Mouse (Mus musculus): ENCODE results near the gene Znhit1. TPM values are rescaled to one million over a fixed set of nuclear protein-coding genes. Genes with fewer than 3 reads are reported as not detected.
"Not testable (repeated sequence)": the region's sequence is repeated elsewhere in the genome, so short reads cannot be mapped to it uniquely, and the experiment has no call there.

The Znhit1 gene
- total RNA-seq, 1 experiment from 2014 or later: 14.8 TPM

DNA sequence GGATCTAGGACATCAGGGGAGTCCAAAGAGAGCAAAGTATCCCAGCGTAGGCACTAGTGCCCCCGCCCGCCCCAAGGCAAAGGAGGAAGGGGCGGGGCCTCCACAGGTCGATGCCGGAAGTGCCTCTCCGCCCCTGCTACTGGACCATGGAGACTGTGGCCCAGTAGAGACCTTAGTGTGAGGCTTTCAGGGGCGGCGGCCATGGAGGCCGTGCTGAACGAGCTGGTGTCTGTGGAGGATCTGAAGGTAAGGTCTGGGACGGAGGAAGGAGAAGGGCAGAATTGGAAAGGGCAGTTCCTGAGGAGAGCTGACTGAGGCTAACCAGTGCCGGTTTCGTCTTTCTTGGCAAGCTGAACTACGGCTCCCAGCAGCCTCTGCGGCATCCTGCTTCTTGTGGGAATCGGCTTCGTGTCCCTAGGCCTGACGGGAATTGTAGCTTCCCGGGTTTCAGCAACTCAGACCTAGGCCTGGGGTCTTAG lies 25.8 kb downstream of the Znhit1 start:
- ATAC-seq (replicated peaks in 1 of 2; ENCODE audit: insufficient read depth in 1 of 2, low FRiP score in 2 of 2, low TSS enrichment in 1 of 2, low read depth in 1 of 2, poor library complexity in 2 of 2, severe bottlenecking in 2 of 2): peak; percentile 85 to 93

DNA sequence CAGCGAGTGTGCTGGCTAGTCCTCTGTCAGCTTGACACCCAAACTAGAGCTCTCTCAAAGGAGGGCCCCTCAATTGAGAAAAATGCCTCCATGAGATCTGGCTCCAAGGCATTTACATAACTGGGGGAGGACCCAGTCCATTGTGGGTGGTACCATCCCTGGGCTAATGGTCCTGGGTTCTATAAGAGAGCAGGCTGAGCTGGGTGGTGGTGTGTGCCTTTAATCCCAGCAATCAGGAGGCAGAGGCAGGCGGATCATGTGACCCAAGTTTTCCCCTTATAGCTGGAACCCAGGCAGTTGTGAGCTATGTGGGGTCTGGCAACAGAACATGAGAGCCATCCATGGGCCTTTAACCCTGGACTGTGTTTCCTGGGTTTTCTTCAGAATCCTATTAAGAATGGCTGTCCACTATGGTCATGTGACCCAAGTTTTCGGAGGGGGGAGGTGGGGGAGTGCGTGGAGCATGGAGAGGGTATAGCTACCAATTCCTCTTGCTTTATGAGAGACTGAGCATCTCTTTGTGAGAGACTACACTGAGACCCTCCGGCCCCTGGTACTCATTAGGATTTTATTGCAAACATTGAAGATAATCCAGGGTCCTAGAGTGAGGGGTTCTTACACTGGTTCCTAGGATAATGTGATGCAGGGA lies 26.4 kb downstream of the Znhit1 start:
- no peak for ATAC-seq (replicated peaks in 1 of 2; ENCODE audit: insufficient read depth in 1 of 2, low FRiP score in 2 of 2, low TSS enrichment in 1 of 2, low read depth in 1 of 2, poor library complexity in 2 of 2, severe bottlenecking in 2 of 2)

DNA sequence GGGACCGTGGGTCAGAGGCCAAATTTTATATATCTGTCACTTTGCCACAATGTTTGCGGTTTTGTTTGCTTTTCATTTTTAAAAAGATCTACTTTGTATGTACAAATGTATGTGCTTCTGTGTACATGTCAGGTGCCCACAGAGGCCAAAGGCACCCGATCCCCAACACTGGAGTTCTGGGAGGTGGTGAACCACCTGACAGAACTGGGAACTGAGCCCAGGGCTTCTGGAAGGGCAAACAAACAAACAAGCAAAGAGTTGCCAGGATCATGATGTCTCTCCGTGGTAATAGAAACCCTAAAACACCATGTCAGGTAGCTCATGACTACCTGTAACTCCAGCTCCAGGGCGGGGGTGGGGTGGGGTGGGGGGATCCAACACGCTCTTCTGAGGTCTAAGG lies 27.8 kb downstream of the Znhit1 start:
- ATAC-seq (replicated peaks in 1 of 2; ENCODE audit: insufficient read depth in 1 of 2, low FRiP score in 2 of 2, low TSS enrichment in 1 of 2, low read depth in 1 of 2, poor library complexity in 2 of 2, severe bottlenecking in 2 of 2): no peak

DNA sequence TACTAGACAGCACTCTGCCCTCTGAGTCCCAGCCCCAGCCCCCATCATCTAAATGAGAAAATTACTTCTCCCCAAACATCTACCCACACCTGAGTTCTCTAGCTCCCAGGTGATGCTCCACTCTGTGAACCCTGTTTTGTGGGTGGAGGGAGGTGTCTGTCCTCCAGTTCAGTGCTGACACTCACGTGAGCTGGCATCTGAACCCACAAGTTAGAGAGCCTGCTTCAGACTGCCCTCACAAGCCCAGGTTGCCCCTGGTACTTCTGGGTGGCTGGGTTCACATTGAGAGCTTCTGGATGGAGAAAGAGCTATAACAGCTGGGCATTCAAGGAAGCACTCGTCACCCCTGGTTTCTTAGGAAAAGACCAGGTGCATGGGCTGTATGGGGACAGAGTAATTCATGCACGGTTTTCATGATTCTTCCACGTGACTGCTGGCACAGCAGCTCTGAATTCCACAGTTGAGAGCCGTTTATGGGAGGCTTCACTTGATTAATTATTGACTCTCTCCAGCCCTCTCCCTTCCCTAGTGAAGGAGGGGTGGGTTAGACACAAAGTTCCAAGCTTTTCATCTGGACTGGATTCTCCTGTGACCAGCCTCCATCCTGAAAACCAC lies 28.7 kb downstream of the Znhit1 start:
- ATAC-seq (replicated peaks in 1 of 2; ENCODE audit: insufficient read depth in 1 of 2, low FRiP score in 2 of 2, low TSS enrichment in 1 of 2, low read depth in 1 of 2, poor library complexity in 2 of 2, severe bottlenecking in 2 of 2): no peak

DNA sequence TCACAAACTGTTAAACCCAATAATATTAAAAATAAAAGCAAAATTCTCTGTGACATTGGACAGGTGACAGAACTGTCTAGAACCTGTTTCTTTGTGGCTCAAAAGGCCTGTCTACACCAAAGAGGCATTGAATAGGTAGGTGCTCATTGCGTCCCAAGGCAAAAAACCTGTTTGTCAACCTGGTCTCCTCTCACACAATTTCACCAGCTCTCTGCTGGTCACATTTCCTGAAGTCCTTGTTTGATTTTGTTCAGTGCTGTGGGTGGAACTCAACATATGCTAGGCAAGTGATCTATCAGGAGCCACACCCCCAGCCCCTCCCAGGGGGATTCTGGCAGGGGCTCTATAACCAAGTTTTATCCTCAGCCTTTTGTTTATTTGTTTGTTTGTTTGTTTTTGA lies 30.6 kb downstream of the Znhit1 start:
- no peak for ATAC-seq (replicated peaks in 1 of 2; ENCODE audit: insufficient read depth in 1 of 2, low FRiP score in 2 of 2, low TSS enrichment in 1 of 2, low read depth in 1 of 2, poor library complexity in 2 of 2, severe bottlenecking in 2 of 2)

DNA sequence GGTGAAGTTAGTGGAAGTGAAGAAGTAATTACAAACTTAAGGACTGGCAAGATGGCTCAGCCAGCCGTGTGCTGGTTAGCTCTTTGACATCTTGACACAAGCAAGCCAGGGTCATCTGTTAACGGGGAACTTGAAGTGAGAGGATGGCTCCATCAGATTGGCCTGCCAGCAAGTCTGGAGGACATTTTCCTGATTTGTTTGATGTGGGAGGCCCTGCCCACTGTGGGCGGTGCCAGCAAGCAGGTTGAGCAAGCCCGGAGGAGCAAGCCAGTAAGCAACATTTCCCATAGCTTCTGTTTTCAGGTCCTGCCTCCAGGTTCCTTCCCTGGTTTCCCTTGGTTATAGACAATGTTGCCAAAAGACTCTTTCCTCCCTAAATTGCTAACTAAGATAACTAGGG lies 32.2 kb downstream of the Znhit1 start:
- ATAC-seq (replicated peaks in 1 of 2; ENCODE audit: insufficient read depth in 1 of 2, low FRiP score in 2 of 2, low TSS enrichment in 1 of 2, low read depth in 1 of 2, poor library complexity in 2 of 2, severe bottlenecking in 2 of 2): no peak

DNA sequence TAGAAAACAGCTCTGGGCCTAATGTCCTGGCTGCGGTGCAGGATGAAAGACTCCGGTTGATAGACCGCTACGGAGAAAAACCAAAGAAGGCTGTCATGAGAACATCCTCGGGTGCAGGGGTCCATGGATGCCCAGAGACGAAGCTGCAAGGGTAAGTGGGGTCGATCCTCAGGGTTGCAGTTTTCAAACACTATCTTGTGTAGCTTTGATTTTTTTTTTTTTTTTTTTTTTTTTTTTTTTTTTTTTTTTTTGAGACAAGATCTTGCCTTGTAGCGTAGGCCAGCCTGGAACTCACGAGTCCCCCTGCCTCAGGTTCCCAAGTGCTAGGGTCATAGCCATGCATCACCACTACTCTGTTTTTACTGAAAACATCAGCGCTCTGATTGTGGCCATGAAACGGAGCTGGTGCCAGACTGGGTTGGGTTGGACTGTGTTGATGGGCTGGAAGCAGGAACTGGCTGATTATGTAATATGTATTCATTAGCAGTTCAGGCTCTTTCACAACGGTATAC lies 34.3 kb downstream of the Znhit1 start:
- peak; percentile 24 to 51; a peak in 1 of 4 replicates for ATAC-seq (replicated peaks in 1 of 2; ENCODE audit: insufficient read depth in 1 of 2, low FRiP score in 2 of 2, low TSS enrichment in 1 of 2, low read depth in 1 of 2, poor library complexity in 2 of 2, severe bottlenecking in 2 of 2)

DNA sequence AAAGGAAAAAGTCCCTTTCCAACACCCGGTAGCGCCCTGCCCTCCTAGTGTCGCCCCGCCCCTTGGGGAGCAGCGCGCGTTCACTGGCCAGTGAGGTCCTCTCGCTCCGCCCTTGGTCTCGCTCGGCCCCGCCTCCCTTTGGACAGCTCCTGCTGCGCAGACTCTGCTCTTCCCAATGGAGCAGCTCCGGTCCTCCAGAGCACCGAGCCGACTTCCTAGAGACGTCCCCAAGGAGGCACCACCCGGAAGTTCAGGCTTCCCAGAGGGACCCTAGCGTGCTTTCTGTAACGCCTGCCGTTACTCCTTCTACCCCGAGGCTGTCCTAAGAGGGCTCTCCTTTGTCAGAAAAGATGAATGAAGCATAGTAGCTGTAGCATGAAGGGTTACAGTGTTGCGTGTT lies 34.8 kb downstream of the Znhit1 start, which contains the start of gene Fis1:
Gene Fis1, plus strand, starts transcription at position 261 of the 400 bp plus-strand sequence.
- ATAC-seq (replicated peaks in 1 of 2; ENCODE audit: insufficient read depth in 1 of 2, low FRiP score in 2 of 2, low TSS enrichment in 1 of 2, low read depth in 1 of 2, poor library complexity in 2 of 2, severe bottlenecking in 2 of 2): peak; percentile 97 to 98

DNA sequence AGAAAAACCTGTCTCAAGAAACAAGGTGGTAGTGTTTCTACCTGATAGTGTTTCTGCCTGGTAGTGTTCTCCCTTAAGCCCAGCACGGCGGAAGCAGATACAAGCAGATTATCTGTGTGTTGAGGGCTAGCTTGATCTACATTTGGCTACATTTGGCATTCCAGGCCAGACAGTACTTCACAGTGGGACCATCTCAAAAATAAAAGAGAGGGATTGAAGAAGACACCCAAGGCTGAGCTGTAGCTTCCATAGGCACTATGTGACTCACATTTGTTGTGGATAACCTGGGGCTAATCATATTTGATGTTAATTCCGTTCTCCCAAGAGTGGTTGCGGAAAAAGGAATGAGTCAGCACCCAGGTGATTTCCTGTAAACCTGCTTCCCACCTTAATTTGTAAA lies 35.7 kb downstream of the Znhit1 start:
- no peak for ATAC-seq (replicated peaks in 1 of 2; ENCODE audit: insufficient read depth in 1 of 2, low FRiP score in 2 of 2, low TSS enrichment in 1 of 2, low read depth in 1 of 2, poor library complexity in 2 of 2, severe bottlenecking in 2 of 2)

DNA sequence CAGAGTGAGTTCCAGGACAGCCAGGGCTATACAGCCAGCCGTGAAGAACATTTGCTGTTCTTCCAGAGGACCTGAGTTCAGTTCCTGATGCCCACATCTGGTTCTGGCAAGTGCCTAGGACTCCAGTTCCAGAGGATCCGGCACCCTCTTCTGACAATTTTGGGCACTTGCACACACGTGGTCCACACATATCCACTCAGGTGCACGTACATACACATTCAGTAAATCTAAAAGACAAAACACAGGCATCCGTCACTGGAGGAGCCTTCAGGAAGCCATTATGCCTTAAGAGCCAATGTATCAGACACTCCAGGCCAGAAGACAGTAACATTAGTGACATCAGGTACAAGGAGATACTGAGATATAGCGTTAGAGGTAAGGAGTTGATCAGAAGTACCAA lies 37.3 kb downstream of the Znhit1 start:
- no peak for ATAC-seq (replicated peaks in 1 of 2; ENCODE audit: insufficient read depth in 1 of 2, low FRiP score in 2 of 2, low TSS enrichment in 1 of 2, low read depth in 1 of 2, poor library complexity in 2 of 2, severe bottlenecking in 2 of 2)

DNA sequence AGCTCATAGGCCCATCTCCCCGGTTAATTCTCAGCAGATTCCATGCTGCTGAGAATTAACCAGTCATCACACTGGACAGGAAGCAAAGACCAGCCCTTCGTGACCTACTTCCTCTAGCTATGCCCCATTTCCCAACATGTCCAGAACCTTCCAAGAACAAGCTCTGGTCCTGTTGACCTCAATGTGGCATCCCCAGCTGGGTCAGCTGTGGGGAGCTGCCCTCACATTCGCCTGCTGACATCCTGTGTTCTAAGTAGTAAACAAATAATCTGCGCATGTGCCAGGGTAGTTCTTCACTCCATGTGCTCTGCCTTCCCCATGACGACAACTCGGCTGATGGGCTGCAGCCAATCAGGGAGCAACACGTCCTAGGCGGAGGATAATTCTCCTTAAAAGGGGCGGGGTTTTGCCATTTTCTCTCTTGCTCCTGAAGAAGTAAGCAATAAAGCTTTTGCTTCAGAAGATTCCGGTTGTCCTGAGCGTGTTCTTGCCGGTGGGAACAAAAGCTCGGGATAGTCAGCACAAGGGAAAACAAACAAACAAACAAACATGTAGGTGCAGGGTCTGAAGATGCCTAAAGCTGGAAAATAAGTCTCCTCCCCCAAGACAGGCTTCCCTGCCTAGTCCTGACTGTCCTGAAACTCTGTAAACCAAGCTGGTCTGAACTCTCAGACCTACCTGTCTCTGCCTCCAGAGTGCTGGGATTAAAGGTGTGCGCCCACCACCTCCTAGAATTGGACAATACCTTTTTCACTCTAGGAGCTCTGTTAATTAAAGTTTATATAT lies 38.1 kb downstream of the Znhit1 start:
- ATAC-seq (replicated peaks in 1 of 2; ENCODE audit: insufficient read depth in 1 of 2, low FRiP score in 2 of 2, low TSS enrichment in 1 of 2, low read depth in 1 of 2, poor library complexity in 2 of 2, severe bottlenecking in 2 of 2): not testable (repeated sequence)

DNA sequence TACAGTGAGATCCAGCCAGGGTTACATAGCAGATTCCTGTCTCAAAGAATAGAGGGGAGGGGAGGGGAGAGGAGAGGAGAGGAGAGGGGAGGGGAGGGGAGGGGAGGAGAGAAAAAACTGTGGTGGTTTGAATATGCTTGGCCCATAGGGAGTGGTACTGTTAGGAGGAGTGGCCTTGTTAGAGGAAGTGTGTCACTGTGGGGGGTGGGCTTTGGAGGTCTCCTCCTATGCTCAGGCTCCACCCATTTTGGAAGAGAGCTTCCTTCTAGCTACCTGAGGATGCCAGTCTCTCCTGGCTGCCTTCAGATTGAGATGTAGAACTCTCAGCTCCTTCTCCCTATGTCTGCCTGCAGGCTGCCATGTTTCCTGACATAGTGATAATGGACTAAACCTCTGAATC lies 39.9 kb downstream of the Znhit1 start:
- ATAC-seq (replicated peaks in 1 of 2; ENCODE audit: insufficient read depth in 1 of 2, low FRiP score in 2 of 2, low TSS enrichment in 1 of 2, low read depth in 1 of 2, poor library complexity in 2 of 2, severe bottlenecking in 2 of 2): no peak

DNA sequence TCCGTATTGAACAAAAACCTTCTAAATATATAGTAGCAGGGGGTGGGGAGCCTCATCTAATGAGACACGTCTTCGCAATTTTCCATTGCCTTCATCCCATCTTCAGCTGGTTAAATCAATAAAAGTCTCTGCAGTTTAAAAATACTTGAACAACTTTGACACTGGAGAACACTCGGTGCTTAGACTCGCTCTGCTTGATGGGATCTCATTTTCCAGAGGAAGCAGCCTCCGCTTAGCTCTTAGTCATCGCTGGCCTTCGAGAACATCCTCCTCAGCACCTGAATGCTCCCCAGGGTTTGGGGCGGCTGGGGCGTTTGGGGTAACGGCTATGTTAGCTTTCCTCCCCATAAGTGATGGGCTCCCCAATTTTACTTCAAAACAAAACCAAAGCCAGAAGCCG lies 42.7 kb downstream of the Znhit1 start:
- ATAC-seq (replicated peaks in 1 of 2; ENCODE audit: insufficient read depth in 1 of 2, low FRiP score in 2 of 2, low TSS enrichment in 1 of 2, low read depth in 1 of 2, poor library complexity in 2 of 2, severe bottlenecking in 2 of 2): no peak

DNA sequence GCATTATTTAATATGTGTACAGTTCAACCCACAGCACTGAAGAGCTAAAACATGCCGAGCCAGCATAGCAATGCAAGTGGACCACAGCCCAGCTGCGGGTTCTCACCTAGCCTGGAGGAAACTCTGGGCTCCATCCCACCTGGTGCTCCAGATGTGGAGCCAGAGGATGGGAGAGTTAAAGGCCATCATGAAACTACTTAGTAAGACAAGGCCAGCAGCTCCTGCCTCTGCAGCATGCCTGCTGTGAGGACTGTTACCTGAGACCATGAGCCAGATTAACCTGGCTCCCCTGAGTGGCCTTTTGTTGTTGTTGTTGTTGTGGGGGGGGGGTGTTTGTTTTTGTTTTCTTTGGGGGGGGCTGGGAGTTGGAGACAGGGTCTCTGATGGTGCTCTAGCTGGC lies 44.4 kb downstream of the Znhit1 start:
- ATAC-seq (replicated peaks in 1 of 2; ENCODE audit: insufficient read depth in 1 of 2, low FRiP score in 2 of 2, low TSS enrichment in 1 of 2, low read depth in 1 of 2, poor library complexity in 2 of 2, severe bottlenecking in 2 of 2): no peak

DNA sequence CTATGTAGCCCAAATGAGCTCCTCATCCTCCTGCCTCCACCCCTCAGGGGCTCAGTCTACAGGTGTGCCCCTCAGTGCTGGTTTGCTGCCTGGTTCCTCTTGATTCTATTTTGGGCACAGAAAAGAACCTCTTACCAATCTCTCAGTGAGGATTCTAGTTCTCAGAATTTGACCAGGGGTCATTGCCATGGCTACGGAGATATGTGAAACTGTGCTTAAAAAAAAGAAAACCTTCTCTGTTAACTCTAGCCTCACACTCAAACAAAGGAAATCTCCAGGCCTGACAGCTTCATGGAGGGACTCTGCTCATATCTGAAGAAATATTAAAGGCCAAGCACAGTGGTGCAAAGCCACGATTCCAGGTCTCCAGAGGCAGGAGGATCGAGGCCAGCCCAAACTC lies 45.0 kb downstream of the Znhit1 start:
- no peak for ATAC-seq (replicated peaks in 1 of 2; ENCODE audit: insufficient read depth in 1 of 2, low FRiP score in 2 of 2, low TSS enrichment in 1 of 2, low read depth in 1 of 2, poor library complexity in 2 of 2, severe bottlenecking in 2 of 2)

DNA sequence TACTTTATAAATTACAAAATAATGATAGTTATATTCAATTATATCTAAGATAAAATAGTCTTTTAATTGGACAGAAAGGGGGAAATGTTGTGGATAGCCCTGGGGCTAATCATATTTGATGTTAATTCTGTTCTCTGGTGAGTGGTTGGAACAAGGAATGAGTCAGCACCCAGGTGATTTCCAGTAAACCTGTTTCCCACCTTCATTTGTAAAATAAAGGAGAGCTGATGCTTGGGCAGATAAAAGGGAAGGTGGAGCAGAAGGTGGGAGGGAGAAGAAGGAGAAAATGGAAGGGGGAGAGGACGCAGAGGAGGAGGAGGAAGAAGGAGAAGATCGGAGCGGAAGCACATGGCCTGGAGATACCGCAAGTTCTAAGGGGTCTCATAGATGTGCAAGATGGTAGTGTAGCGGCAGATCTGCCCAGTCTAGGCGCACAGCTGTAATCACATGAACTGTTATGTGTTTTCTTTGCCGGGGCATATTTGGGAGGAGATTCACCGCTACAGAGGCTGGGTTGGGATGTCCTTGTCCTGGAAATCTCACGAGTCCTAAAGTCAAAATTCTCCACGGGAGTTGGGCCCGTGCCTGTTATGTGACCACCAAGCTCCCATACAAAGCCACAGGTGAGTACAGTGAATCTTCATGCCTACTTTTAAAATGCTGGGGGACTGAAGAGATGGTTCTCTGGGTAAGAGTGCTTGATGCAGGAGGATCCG lies 46.8 kb downstream of the Znhit1 start:
- ATAC-seq (replicated peaks in 1 of 2; ENCODE audit: insufficient read depth in 1 of 2, low FRiP score in 2 of 2, low TSS enrichment in 1 of 2, low read depth in 1 of 2, poor library complexity in 2 of 2, severe bottlenecking in 2 of 2): no peak

DNA sequence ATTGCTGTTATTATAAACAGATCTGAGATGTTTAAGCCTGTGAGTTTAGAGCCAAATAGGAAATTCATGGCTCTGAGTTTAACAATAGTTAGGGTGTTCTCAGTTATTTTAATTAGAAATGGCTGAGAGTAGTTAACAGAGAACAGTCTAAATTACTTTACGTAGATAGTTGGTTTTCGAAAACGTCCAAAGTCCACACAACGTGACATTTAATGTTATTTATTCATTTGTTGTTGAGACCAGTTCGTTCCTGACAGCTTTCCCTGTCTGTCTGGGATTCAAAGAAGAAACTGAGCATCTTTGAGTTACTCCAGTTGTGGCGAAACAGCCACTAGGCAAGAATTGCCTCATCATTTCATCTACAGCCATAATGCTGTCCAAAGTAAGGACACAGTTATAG lies 47.8 kb downstream of the Znhit1 start:
- ATAC-seq (replicated peaks in 1 of 2; ENCODE audit: insufficient read depth in 1 of 2, low FRiP score in 2 of 2, low TSS enrichment in 1 of 2, low read depth in 1 of 2, poor library complexity in 2 of 2, severe bottlenecking in 2 of 2): not testable (repeated sequence)

DNA sequence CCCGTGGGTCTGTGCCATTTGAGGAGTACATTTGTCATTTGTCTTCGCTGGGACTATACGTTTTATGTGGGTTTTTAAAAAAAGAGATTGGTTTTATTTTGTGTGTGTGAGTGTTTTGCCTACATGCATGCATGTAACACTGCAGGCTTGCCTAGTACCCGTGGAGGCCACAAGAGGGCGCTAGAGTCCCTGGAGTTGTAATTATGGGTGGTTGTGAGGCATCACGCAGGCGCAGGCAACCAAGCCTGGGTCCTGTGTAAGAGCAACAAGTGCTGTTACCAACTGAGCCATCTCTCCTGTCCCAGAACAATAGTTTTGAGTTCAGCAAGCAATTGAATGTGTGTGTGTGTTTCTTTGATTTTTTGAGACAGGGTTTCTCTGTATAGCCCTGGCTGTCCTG lies 48.5 kb downstream of the Znhit1 start:
- ATAC-seq (replicated peaks in 1 of 2; ENCODE audit: insufficient read depth in 1 of 2, low FRiP score in 2 of 2, low TSS enrichment in 1 of 2, low read depth in 1 of 2, poor library complexity in 2 of 2, severe bottlenecking in 2 of 2): no peak

All from hematopoietic stem cell, adult 5-6 weeks (primary cell).